Comparison of ENCODE assay signal across 28 mouse cellular contexts in the genomic region with DNA sequence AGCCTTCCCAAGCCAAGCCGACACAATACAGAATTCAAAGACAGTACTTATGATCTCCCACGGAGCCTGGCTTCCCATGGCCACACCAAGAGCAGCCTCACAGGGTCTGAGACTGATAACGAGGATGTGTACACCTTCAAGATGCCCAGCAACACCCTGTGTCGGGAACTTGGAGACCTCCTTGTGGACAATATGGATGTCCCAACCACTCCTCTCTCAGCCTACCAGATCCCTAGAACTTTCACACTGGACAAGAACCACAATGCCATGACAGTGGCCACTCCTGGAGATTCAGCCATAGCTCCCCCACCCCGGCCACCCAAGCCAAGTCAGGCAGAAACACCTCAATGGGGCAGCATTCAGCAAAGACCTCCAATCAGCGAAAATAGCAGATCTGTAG. TPM values are rescaled to one million over a fixed set of nuclear protein-coding genes. Genes with fewer than 3 reads are reported as not detected.
"Had no signal": no experiment of that assay in that cellular context is flagged by ENCODE, and none has a peak within 500 bp of the region (broad histone marks: within the 10 kb centered on the region; RNA-seq: fewer than 3 reads in every experiment).

No protein-coding gene starts in this region.

- H3K27ac ChIP-seq: gastrocnemius, adult 2 months; heart, adult 2 months; heart, embryonic 13.5 days; heart, embryonic 15.5 days; hindbrain, embryonic 10.5 days; hindbrain, embryonic 12.5 days; hindbrain, embryonic 14.5 days; left cerebral cortex, adult 2 months; limb, embryonic 10.5 days; limb, embryonic 12.5 days; liver, embryonic 13.5 days had no signal

- H3K4me3 ChIP-seq: gastrocnemius, adult 2 months; heart, adult 2 months; heart, embryonic 13.5 days; heart, embryonic 15.5 days; hindbrain, embryonic 10.5 days; hindbrain, embryonic 12.5 days; left cerebral cortex, adult 2 months; limb, embryonic 10.5 days; limb, embryonic 12.5 days; liver, embryonic 13.5 days had no signal

- H3K36me3 ChIP-seq: limb, embryonic 10.5 days had no signal

- DNase-seq: gastrocnemius, adult 2 months; gastrocnemius, postnatal 10 days; gastrocnemius, postnatal 25 days; heart, postnatal 14 days; heart, postnatal 36 days; kidney, adult 18-20 months; kidney, adult 8-10 months; kidney, postnatal 10 days; kidney, postnatal 25 days; kidney, postnatal 4 days; layer of hippocampus, adult 9-11 months; liver; liver, embryonic 13.5 days had no signal

- ATAC-seq: hindbrain, embryonic 16.5 days; inflammation-experienced regulatory T-cells, adult 6 months; intestine, embryonic 16.5 days had no signal

- H3K27me3 ChIP-seq: heart, embryonic 13.5 days; heart, embryonic 15.5 days; hindbrain, embryonic 12.5 days; limb, embryonic 12.5 days; liver, embryonic 13.5 days had no signal

- H3K9ac ChIP-seq: heart, embryonic 13.5 days; heart, embryonic 15.5 days; hindbrain, embryonic 12.5 days; hindbrain, embryonic 14.5 days; limb, embryonic 12.5 days; liver, embryonic 13.5 days had no signal

- H3K9me3 ChIP-seq: heart, embryonic 13.5 days; heart, embryonic 15.5 days; hindbrain, embryonic 10.5 days; hindbrain, embryonic 12.5 days; limb, embryonic 10.5 days; limb, embryonic 12.5 days; liver, embryonic 13.5 days had no signal

- H3K4me1 ChIP-seq: heart, embryonic 15.5 days; hindbrain, embryonic 10.5 days; hindbrain, embryonic 12.5 days; limb, embryonic 10.5 days; limb, embryonic 12.5 days; liver, embryonic 13.5 days had no signal

- H3K4me2 ChIP-seq: heart, embryonic 11.5 days; heart, embryonic 13.5 days; heart, embryonic 15.5 days; hindbrain, embryonic 12.5 days; hindbrain, embryonic 14.5 days; limb, embryonic 12.5 days; liver, embryonic 11.5 days; liver, embryonic 13.5 days had no signal

RNA-seq across cellular contexts. Expression of a gene that starts 32.9 kb away (rescaled TPM):
- total RNA-seq: granulocyte monocyte progenitor cell, adult 5-6 weeks had no signal
